In the genomic region with DNA sequence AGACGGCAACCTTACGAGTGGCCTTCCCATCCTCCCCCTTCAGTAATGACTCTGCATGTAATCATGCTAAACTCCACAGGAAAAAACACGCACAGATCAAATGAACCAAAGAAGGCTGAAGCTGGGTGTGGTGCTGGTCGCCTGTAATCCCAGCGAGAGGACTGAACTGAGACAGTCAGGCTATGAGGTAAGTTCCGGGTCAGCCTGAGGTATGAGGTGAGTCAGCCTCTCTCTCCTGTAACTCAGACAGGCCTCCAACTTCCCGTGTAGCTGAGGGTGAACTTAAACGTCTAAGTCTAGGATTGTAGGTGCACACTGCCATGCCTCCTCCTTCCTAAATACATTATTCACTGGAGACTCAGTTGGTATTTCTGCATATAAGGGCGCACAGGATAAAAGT, we compare ENCODE assay signal across 30 mouse cellular contexts. TPM values are rescaled to one million over a fixed set of nuclear protein-coding genes. Genes with fewer than 3 reads are reported as not detected.
DNase-seq lines count a peak whose midpoint lies in the region; ATAC-seq and TF ChIP-seq lines count a peak whose summit lies in the region.
"Had no signal": no experiment of that assay in that cellular context is flagged by ENCODE, and none has a peak within 500 bp of the region (broad histone marks: within the 10 kb centered on the region; RNA-seq: fewer than 3 reads in every experiment).

No protein-coding gene starts in this region.

- H3K4me2 ChIP-seq in liver, postnatal 0 days (ENCODE audit: low read depth, low read length) = no peak overlapping the region
- H3K4me2 ChIP-seq: embryonic facial prominence, embryonic 13.5 days; heart, embryonic 13.5 days; hindbrain, embryonic 12.5 days; hindbrain, embryonic 15.5 days; intestine, embryonic 15.5 days had no signal

- ATAC-seq in granulocyte monocyte progenitor cell, adult 5-6 weeks (replicated peaks; ENCODE audit: poor library complexity, severe bottlenecking) = 0 out of 2 replicates have a peak, but pooled peaks have one; percentile 14
- ATAC-seq in neutrophil, adult 5-6 weeks (ENCODE audit: extremely low read depth, insufficient number of reproducible peaks, low FRiP score, poor library complexity, severe bottlenecking) = peak; percentile 53; the same call in 1 of the 2 replicates
- no peak for ATAC-seq in liver, postnatal 0 days
- ATAC-seq: forebrain, embryonic 14.5 days; forebrain, postnatal 0 days; intestine, embryonic 15.5 days; Patski had no signal

- no peaks in the 10 kb centered on the region for H3K4me1 ChIP-seq in forebrain, embryonic 10.5 days
- peaks cover 17% of the 10 kb centered on the region for H3K4me1 ChIP-seq in liver, postnatal 0 days (ENCODE audit: insufficient read depth)
- H3K4me1 ChIP-seq: embryonic facial prominence, embryonic 10.5 days; embryonic facial prominence, embryonic 13.5 days; heart, embryonic 13.5 days; hindbrain, embryonic 12.5 days; hindbrain, embryonic 15.5 days had no signal

- H3K36me3 ChIP-seq in forebrain, embryonic 10.5 days (replicated peaks) = peaks cover 7% of the 10 kb centered on the region; the same call in 1 of the 2 replicates
- 0 out of 2 replicates have a peak, but pooled peaks cover 10% of the 10 kb centered on the region for H3K36me3 ChIP-seq in liver, postnatal 0 days (replicated peaks; ENCODE audit: insufficient read depth, low read length)
- H3K36me3 ChIP-seq: embryonic facial prominence, embryonic 13.5 days; heart, embryonic 10.5 days; heart, embryonic 13.5 days; hindbrain, embryonic 12.5 days; hindbrain, embryonic 15.5 days; intestine, embryonic 15.5 days had no signal

- no peaks in the 10 kb centered on the region for H3K27me3 ChIP-seq in forebrain, embryonic 10.5 days (ENCODE audit: poor library complexity, severe bottlenecking)
- H3K27me3 ChIP-seq in liver, postnatal 0 days (ENCODE audit: insufficient read depth, low read length) = no peaks in the 10 kb centered on the region
- H3K27me3 ChIP-seq: embryonic facial prominence, embryonic 13.5 days; heart, embryonic 13.5 days; hindbrain, embryonic 12.5 days; hindbrain, embryonic 15.5 days; intestine, embryonic 15.5 days; Patski had no signal

- no peak overlapping the region for H3K27ac ChIP-seq in forebrain, embryonic 10.5 days
- no peak overlapping the region for H3K27ac ChIP-seq in liver, postnatal 0 days (ENCODE audit: low read depth)
- H3K27ac ChIP-seq: embryonic facial prominence, embryonic 10.5 days; embryonic facial prominence, embryonic 13.5 days; gastrocnemius, adult 2 months; heart, adult 2 months; heart, embryonic 10.5 days; heart, embryonic 13.5 days; hindbrain, embryonic 12.5 days; hindbrain, embryonic 15.5 days; intestine, embryonic 15.5 days had no signal

- no peak for TF ChIP-seq CTCF in liver, postnatal 0 days (IDR thresholded peaks at IDR 0.05; ENCODE audit: low read depth)

- H3K4me3 ChIP-seq in forebrain, embryonic 10.5 days = no peak overlapping the region
- H3K4me3 ChIP-seq in liver, postnatal 0 days (ENCODE audit: low read depth, low read length) = no peak overlapping the region
- H3K4me3 ChIP-seq: embryonic facial prominence, embryonic 10.5 days; embryonic facial prominence, embryonic 13.5 days; gastrocnemius, adult 2 months; heart, adult 2 months; heart, embryonic 10.5 days; heart, embryonic 13.5 days; hindbrain, embryonic 12.5 days; hindbrain, embryonic 15.5 days; intestine, embryonic 15.5 days had no signal

- no peak overlapping the region for H3K9ac ChIP-seq in liver, postnatal 0 days (replicated peaks)
- H3K9ac ChIP-seq: embryonic facial prominence, embryonic 13.5 days; forebrain, postnatal 0 days; heart, embryonic 13.5 days; hindbrain, embryonic 12.5 days; hindbrain, embryonic 15.5 days; intestine, embryonic 15.5 days had no signal

- peak; percentile 40 for DNase-seq in 3T3-L1 (ENCODE audit: low read depth, low spot score)
- DNase-seq in CD4-positive helper T cell, adult 2 months (ENCODE audit: low read depth, low spot score) = peak; percentile 30
- no peak for DNase-seq in forebrain, embryonic 10.5 days (ENCODE audit: extremely low spot score, low spot score)
- no peak for DNase-seq in gastrocnemius, adult 8-10 months (ENCODE audit: low spot score in 2 of 2)
- no peak for DNase-seq in liver, postnatal 0 days
- DNase-seq: adrenal gland, adult 2 months; adrenal gland, postnatal 14 days; cerebellum, adult 11 months; cerebellum, adult 2 months; cerebellum, adult 9-11 months; cerebellum, postnatal 25 days; embryo, embryonic 11 days; forebrain, postnatal 0 days; gastrocnemius, adult 2 months; gastrocnemius, postnatal 25 days; heart, adult 2 months; heart, postnatal 14 days; kidney, adult 18-20 months had no signal

- no peaks in the 10 kb centered on the region for H3K9me3 ChIP-seq in forebrain, embryonic 10.5 days
- no peaks in the 10 kb centered on the region for H3K9me3 ChIP-seq in liver, postnatal 0 days (ENCODE audit: low read length)
- H3K9me3 ChIP-seq: embryonic facial prominence, embryonic 10.5 days; embryonic facial prominence, embryonic 13.5 days; G1E; heart, embryonic 10.5 days; hindbrain, embryonic 15.5 days; intestine, embryonic 15.5 days had no signal

- TF ChIP-seq EP300 in liver, postnatal 0 days (IDR thresholded peaks at IDR 0.05; ENCODE audit: low read depth) = no peak

- 83% methylated on average over 9 of the region's 9 CpGs for WGBS in forebrain, embryonic 10.5 days
- WGBS in liver, postnatal 0 days (ENCODE audit: insufficient replicate concordance) = 62% methylated on average over 9 of the region's 9 CpGs

RNA-seq across cellular contexts. Expression of gene Fgd3, which starts 26.0 kb away (rescaled TPM):
- 6.6 and 7.0 TPM in 2 replicates for total RNA-seq in granulocyte monocyte progenitor cell, adult 5-6 weeks (2014; fragmentation: Nextera tagmentation)
- total RNA-seq in granulocyte monocyte progenitor cell, adult 5-6 weeks (2017) = 6.2 and 8.9 TPM in 2 replicates
- total RNA-seq in neutrophil, adult 5-6 weeks (2017) = 95.8 and 99.2 TPM in 2 replicates
- 0.90 and 1.1 TPM in 2 replicates for polyA plus RNA-seq in forebrain, embryonic 10.5 days (2016; fragmentation: Nextera tagmentation; extraction: Ambion mirVana)
- total RNA-seq in gastrocnemius, adult 8-10 months (2022) = 1 to 10 TPM in 2 of 4 experiments, under 1 TPM in 2; 0.34 to 1.5 (median 0.98) TPM
- polyA plus RNA-seq in liver, postnatal 0 days (2015; fragmentation: Nextera tagmentation; extraction: Ambion mirVana) = 0.57 and 0.62 TPM in 2 replicates

RNA-seq across cellular contexts. Expression of gene Susd3, which starts 45.6 kb away (rescaled TPM):
- total RNA-seq in granulocyte monocyte progenitor cell, adult 5-6 weeks (2014; fragmentation: Nextera tagmentation) = 6.8 and 9.0 TPM in 2 replicates
- total RNA-seq in granulocyte monocyte progenitor cell, adult 5-6 weeks (2017) = 3.0 and 5.7 TPM in 2 replicates
- 49.3 and 51.1 TPM in 2 replicates for total RNA-seq in neutrophil, adult 5-6 weeks (2017)
- polyA plus RNA-seq in forebrain, embryonic 10.5 days (2016; fragmentation: Nextera tagmentation; extraction: Ambion mirVana) = 0.82 and 0.95 TPM in 2 replicates
- total RNA-seq in gastrocnemius, adult 8-10 months (2022) = under 1 TPM in 1 of 4 experiments, not detected in 3; 0.94 TPM
- polyA plus RNA-seq in liver, postnatal 0 days (2015; fragmentation: Nextera tagmentation; extraction: Ambion mirVana) = 2.5 and 2.9 TPM in 2 replicates
- polyA plus RNA-seq: Patski had no signal

RNA-seq across cellular contexts. Expression of gene Bicd2, which starts 47.3 kb away (rescaled TPM):
- 13.8 and 13.9 TPM in 2 replicates for total RNA-seq in granulocyte monocyte progenitor cell, adult 5-6 weeks (2014; fragmentation: Nextera tagmentation)
- 20.6 and 22.8 TPM in 2 replicates for total RNA-seq in granulocyte monocyte progenitor cell, adult 5-6 weeks (2017)
- total RNA-seq in neutrophil, adult 5-6 weeks (2017) = 23.1 and 27.0 TPM in 2 replicates
- polyA plus RNA-seq in forebrain, embryonic 10.5 days (2016; fragmentation: Nextera tagmentation; extraction: Ambion mirVana) = 26.2 and 28.8 TPM in 2 replicates
- 10 to 100 TPM; 21.6 to 26.7 (median 24.6) TPM for total RNA-seq in gastrocnemius, adult 8-10 months (2022)
- 4.9 and 5.8 TPM in 2 replicates for polyA plus RNA-seq in liver, postnatal 0 days (2015; fragmentation: Nextera tagmentation; extraction: Ambion mirVana)

Comparison
In these comparisons a context has a peak if more than half of its experiments do, and no peak if none do; other contexts are left out.
1. DNase-seq: peak in 3T3-L1 (single experiment) and CD4-positive helper T cell, adult 2 months (single experiment); none in forebrain, embryonic 10.5 days (single experiment), gastrocnemius, adult 8-10 months (0 of 2) and liver, postnatal 0 days (single experiment).